Mouse (Mus musculus): ENCODE results near the gene Atrnl1.

Gene Atrnl1

GRCm38 (mm10) chr19:57745579-57745978 is 134.7 kb downstream of the Atrnl1 start:
- TF ChIP-seq GATA4 (IDR thresholded peaks at IDR 0.05; ENCODE audit: insufficient replicate concordance, low read length) = no peak

GRCm38 (mm10) chr19:57746553-57746952 is 135.7 kb downstream of the Atrnl1 start:
- no peak for TF ChIP-seq GATA4 (IDR thresholded peaks at IDR 0.05; ENCODE audit: insufficient replicate concordance, low read length)

- no peak for TF ChIP-seq GATA4 (IDR thresholded peaks at IDR 0.05; ENCODE audit: insufficient replicate concordance, low read length)
Measured at GRCm38 (mm10) chr19:57752189-57752588, 141.4 kb downstream of the Atrnl1 start.

GRCm38 (mm10) chr19:57762526-57762925 is 151.7 kb downstream of the Atrnl1 start:
- TF ChIP-seq GATA4 (IDR thresholded peaks at IDR 0.05; ENCODE audit: insufficient replicate concordance, low read length) = no peak

- no peak for TF ChIP-seq GATA4 (IDR thresholded peaks at IDR 0.05; ENCODE audit: insufficient replicate concordance, low read length)
Measured at GRCm38 (mm10) chr19:57764576-57765371, 153.9 kb downstream of the Atrnl1 start.

GRCm38 (mm10) chr19:57767051-57767450 is 156.2 kb downstream of the Atrnl1 start:
- no peak for TF ChIP-seq GATA4 (IDR thresholded peaks at IDR 0.05; ENCODE audit: insufficient replicate concordance, low read length)

GRCm38 (mm10) chr19:57768661-57769060 is 157.8 kb downstream of the Atrnl1 start:
- TF ChIP-seq GATA4 (IDR thresholded peaks at IDR 0.05; ENCODE audit: insufficient replicate concordance, low read length) = no peak

GRCm38 (mm10) chr19:57782366-57783089 is 171.7 kb downstream of the Atrnl1 start:
- no peak for TF ChIP-seq GATA4 (IDR thresholded peaks at IDR 0.05; ENCODE audit: insufficient replicate concordance, low read length)

- TF ChIP-seq GATA4 (IDR thresholded peaks at IDR 0.05; ENCODE audit: insufficient replicate concordance, low read length) = no peak
Measured at GRCm38 (mm10) chr19:57786699-57787098, 175.9 kb downstream of the Atrnl1 start.

GRCm38 (mm10) chr19:57802207-57802606 is 191.4 kb downstream of the Atrnl1 start:
- no peak for TF ChIP-seq GATA4 (IDR thresholded peaks at IDR 0.05; ENCODE audit: insufficient replicate concordance, low read length)

GRCm38 (mm10) chr19:57802771-57803482 is 192.1 kb downstream of the Atrnl1 start:
- no peak for TF ChIP-seq GATA4 (IDR thresholded peaks at IDR 0.05; ENCODE audit: insufficient replicate concordance, low read length)

- TF ChIP-seq GATA4 (IDR thresholded peaks at IDR 0.05; ENCODE audit: insufficient replicate concordance, low read length) = no peak
Measured at GRCm38 (mm10) chr19:57803483-57803820, 192.6 kb downstream of the Atrnl1 start.

GRCm38 (mm10) chr19:57808363-57808762 is 197.5 kb downstream of the Atrnl1 start:
- no peak for TF ChIP-seq GATA4 (IDR thresholded peaks at IDR 0.05; ENCODE audit: insufficient replicate concordance, low read length)

GRCm38 (mm10) chr19:57814291-57814690 is 203.5 kb downstream of the Atrnl1 start:
- TF ChIP-seq GATA4 (IDR thresholded peaks at IDR 0.05; ENCODE audit: insufficient replicate concordance, low read length) = no peak

GRCm38 (mm10) chr19:57816221-57816996 is 205.6 kb downstream of the Atrnl1 start:
- no peak for TF ChIP-seq GATA4 (IDR thresholded peaks at IDR 0.05; ENCODE audit: insufficient replicate concordance, low read length)
